Mouse (Mus musculus) erythroid progenitor cell, adult 5-6 weeks (primary cell): ENCODE data around the gene Pimreg. TPM values are rescaled to one million over a fixed set of nuclear protein-coding genes. Genes with fewer than 3 reads are reported as not detected.
A peak's percentile ranks its signal among the peaks of the same experiment; 100 is the strongest.

ENCODE experiments used
- ATAC-seq: replicated peaks from 2 replicates; pipeline ENCODE4 v1.8.0; 2016; ENCODE audit warnings: moderate number of reproducible peaks, mild to moderate bottlenecking, moderate TSS enrichment, inconsistent platforms; ENCODE audit not compliant: poor library complexity, low FRiP score, severe bottlenecking
- total RNA-seq, 2 experiments: library from RNA; stranded (forward) in 1 of 2; stranded (reverse) in 1 of 2; fragments of 150-400 nt in 1 of 2; fragments of 186-747, 209-891 nt in 1 of 2; gene quantifications; 2 replicates each; pipeline versions ENCODE4 v1.2.3 to v1.2.4; 2015 to 2017; ENCODE audit warnings: low replicate concordance in 2 of 2

Gene Pimreg
- total RNA-seq, 2 experiments from 2014 or later = 8.0 TPM; not detected in 1

DNA sequence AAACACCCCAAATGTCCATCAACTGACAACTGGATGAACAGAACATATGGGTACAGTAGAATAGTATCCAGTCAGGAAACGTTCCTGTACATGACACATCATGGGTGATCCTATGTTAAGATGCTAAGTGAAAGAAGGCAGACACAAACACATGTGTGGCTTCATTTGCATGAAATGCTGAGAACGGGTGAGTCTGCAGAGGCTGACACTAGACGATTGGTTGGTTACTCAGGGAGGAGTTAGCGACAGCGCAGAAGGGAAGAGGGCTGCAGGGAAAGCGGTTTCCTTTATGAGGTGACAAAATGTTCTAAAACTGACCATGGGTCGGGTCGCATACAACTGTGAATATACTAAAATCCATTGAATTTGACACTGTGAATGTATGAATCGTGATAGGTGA lies 18.6 kb downstream of the Pimreg start:
- ATAC-seq = no peak

GRCm38 (mm10) chr11:72061093-72061620 lies 19.3 kb downstream of the Pimreg start:
- ATAC-seq = no peak

DNA sequence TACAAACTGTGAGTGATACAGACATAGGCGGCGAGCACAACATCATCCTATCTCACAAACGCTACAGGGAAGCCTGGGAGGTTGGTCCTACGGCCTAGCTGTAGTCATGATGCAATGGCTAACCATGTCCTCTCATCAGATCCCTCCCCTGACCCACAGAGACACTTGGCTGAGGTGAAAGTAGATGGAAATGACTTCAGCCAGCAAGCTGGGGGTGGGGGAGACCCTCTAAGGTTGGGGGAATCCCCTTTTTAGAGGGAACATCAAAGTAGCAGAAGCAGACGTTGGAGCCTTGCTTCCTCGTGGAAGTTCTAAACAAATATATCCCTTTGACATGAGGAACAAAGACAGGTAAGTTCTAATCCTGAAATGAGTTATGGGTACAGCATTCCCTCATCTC lies 22.6 kb downstream of the Pimreg start:
- no peak for ATAC-seq

GRCm38 (mm10) chr11:72065103-72065502 lies 23.3 kb downstream of the Pimreg start:
- no peak for ATAC-seq

DNA sequence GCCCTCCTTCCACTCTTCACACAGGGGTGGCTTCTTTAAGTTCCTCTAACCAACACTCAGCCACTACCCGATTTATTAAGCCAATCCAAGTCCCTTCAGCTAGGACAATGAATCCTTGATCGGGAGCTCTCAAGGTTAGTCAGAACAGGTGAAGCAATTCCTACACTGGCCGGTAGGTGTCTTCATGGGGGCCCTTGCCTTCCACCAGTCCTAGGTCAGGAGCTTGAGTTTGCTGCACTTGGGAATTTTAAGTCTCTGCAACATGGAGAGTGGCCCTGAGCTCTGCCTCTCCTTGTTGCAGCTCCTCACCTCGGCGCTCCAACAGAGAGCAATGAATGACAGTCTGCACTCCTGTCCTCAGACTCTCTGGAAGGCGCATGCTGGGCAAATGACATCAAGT lies 24.5 kb downstream of the Pimreg start:
- 0 out of 2 replicates have a peak, but pooled peaks have one; percentile 37 for ATAC-seq

DNA sequence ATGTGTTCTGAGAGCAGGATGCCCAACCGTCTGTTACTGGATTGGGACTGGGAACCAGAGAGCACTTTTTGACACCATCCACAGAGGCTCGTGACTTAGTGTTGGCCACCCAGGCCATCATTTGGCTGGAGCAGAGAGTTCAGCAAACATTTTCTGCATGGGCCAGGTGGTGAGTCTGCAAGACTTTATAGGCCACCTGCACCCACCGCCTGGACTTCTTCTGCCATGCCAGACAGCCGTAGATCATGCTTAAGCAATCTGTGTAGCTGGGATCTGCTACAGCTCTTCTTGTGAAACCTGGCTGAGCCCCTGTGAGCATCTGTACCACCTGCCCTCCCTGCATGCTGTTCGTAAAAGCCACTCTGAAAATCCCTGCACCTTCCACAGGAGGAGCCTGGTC lies 25.5 kb downstream of the Pimreg start:
- ATAC-seq = no peak

- no peak for ATAC-seq
Observed at GRCm38 (mm10) chr11:72068026-72068425, 26.2 kb downstream of the Pimreg start.

GRCm38 (mm10) chr11:72070733-72071132 lies 28.9 kb downstream of the Pimreg start:
- no peak for ATAC-seq

GRCm38 (mm10) chr11:72072331-72072905 lies 30.6 kb downstream of the Pimreg start:
- ATAC-seq = no peak

- no peak for ATAC-seq
Observed at GRCm38 (mm10) chr11:72074230-72074629, 32.4 kb downstream of the Pimreg start.

- no peak for ATAC-seq
Observed at GRCm38 (mm10) chr11:72078056-72078455, 36.2 kb downstream of the Pimreg start.

- ATAC-seq = no peak
Observed at GRCm38 (mm10) chr11:72078647-72079046, 36.8 kb downstream of the Pimreg start.

DNA sequence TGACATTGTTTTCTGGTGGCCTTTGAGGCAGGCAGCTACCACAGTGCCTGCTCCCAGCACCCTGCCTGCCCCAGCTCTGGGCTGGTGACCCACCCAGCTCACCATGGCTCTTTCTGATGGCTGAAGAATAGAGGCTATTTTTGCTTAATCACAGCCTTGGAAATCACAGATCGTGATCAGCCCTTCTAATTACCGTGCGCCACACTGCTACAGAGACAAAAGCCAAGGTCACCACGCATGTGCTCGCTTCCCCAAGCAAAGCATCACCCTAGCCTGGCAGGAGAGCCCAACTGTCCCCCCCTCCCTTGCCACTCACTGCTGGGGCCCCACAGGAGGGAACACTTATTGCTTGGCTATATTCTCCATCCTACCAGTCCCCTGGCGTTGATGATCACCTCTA lies 38.6 kb downstream of the Pimreg start:
- no peak for ATAC-seq

GRCm38 (mm10) chr11:72082601-72083000 lies 40.8 kb downstream of the Pimreg start:
- ATAC-seq = no peak

DNA sequence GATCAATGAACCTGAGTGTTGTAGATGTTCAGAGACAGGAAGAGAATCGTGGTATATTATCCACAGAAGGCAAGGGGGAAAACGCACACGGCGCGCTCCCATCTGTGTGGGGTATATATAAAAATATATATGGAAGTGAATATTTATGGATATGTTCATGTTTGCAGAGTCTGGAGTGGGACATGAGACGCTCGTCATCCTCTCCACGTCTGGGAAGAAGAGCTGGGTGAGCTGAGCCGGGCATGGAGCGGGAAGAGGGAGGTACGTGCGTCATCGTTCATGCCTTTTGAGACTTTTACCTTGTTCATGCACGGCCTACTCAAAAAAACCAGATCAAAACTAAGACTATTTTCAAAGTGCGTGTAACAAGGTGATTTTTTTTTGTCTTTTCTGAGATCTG lies 42.5 kb downstream of the Pimreg start:
- ATAC-seq = no peak

DNA sequence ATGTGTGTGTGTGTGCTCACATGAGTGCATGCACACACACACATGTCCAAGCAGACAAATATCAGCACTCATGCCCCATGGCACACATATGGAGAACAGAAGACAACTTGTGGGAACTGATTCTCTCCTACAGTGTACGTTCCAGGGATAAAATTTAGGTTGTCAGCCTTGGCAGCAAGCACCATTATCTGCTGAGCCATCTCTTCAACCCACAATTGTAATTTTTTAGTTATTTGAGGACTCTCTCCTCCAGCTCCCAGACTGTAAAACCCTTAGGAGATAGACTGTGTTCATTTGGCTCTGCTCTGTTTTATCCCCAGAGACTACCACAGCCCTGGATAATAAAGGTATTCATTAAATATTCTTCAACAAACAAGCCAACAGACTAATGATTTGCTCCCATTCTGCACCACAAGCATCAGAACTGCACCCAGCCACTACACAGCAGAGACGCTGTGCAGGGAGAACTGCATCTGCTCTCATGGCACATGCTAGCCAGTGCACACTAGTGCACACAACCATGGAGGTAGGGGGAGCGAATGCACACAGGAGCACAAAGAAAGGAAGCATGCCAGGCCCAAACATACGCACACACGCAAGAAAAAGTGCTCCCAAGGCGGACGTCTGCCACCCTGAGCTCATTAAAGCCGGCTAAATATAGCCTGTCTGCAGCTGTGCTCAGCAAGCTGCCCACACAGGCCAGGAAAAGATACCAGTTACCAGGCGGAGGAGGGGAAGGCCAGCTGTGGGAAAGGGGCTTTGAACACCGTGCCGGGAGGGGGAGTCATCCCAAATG lies 44.6 kb downstream of the Pimreg start:
- no peak for ATAC-seq

- no peak for ATAC-seq
Observed at GRCm38 (mm10) chr11:72092390-72092789, 50.6 kb downstream of the Pimreg start.

- ATAC-seq = no peak
Observed at GRCm38 (mm10) chr11:72094442-72094841, 52.6 kb downstream of the Pimreg start.

GRCm38 (mm10) chr11:72095994-72096393 lies 54.2 kb downstream of the Pimreg start:
- no peak for ATAC-seq
